Mouse (Mus musculus): ENCODE measurements at regions not wholly inside any gene's neighbourhood (a gene's known extent, or its start where the extent isn't known, plus 50 kb on each side); places are given as distances from the start of the nearest gene placed in this dataset.

DNA sequence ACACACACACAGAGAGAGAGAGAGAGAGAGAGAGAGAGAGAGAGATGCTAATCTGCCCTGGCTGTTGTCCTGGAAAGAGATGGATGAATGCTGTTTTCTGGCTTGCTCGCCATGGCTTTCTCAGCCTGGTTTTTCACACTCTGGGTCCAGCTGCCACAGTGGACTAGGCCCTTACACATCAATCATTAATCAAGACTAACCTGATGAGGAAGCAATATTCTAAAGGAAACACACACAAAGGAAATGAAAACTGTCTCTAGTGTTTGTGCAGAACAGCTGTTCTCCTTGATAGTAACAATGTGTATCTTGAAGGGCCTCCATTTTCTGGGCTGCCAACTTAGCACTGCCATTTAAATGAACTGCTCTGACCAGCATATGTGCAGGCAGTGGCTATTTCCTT lies 248.9 kb upstream of the Gadl1 start:
- TF ChIP-seq CTCF (IDR thresholded peaks at IDR 0.05; ENCODE audit: low read depth) (no peak), EP300 (optimal IDR thresholded peaks at IDR 0.05) (no peak)

Measured in stomach, postnatal 0 days (tissue).